Mouse (Mus musculus) thymus, adult 18-20 months (tissue): ENCODE results near the gene Rbfox3.

ENCODE experiments used
- DNase-seq, 2 experiments: peaks; one replicate each; pipeline ENCODE4 v3.0.0; 2022; ENCODE audit warnings: mixed read lengths in 2 of 2

Rbfox3 gene

GRCm38 (mm10) chr11:118911307-118912070, at the start of gene Rbfox3:
TSS of gene Rbfox3 (minus strand) at chr11:118911597.
- no peak for DNase-seq

GRCm38 (mm10) chr11:118960649-118961048, 49.3 kb upstream of the Rbfox3 start:
- DNase-seq = no peak

GRCm38 (mm10) chr11:118957070-118957471, 45.7 kb upstream of the Rbfox3 start:
- no peak for DNase-seq

- DNase-seq = no peak
These were observed 43.6 kb upstream of the Rbfox3 start for GRCm38 (mm10) chr11:118955016-118955415.

GRCm38 (mm10) chr11:118945868-118946267, 34.5 kb upstream of the Rbfox3 start:
- no peak for DNase-seq

- DNase-seq = no peak
These were observed 29.9 kb upstream of the Rbfox3 start for GRCm38 (mm10) chr11:118941268-118941667.

GRCm38 (mm10) chr11:118940539-118940938, 29.1 kb upstream of the Rbfox3 start:
- DNase-seq = no peak

GRCm38 (mm10) chr11:118939731-118940130, 28.3 kb upstream of the Rbfox3 start:
- DNase-seq = no peak

- no peak for DNase-seq
These were observed 23.5 kb upstream of the Rbfox3 start for GRCm38 (mm10) chr11:118934925-118935324.

GRCm38 (mm10) chr11:118927081-118927480, 15.7 kb upstream of the Rbfox3 start:
- DNase-seq = no peak

- no peak for DNase-seq
These were observed 10.5 kb upstream of the Rbfox3 start for GRCm38 (mm10) chr11:118921852-118922251.

GRCm38 (mm10) chr11:118916423-118917030, 5.1 kb upstream of the Rbfox3 start:
- no peak for DNase-seq

GRCm38 (mm10) chr11:118915888-118916287, 4.5 kb upstream of the Rbfox3 start:
- no peak for DNase-seq

- DNase-seq = no peak
These were observed 1.3 kb upstream of the Rbfox3 start for GRCm38 (mm10) chr11:118912686-118913085.

- no peak for DNase-seq
These were observed 641 bp downstream of the Rbfox3 start for GRCm38 (mm10) chr11:118910756-118911155.

GRCm38 (mm10) chr11:118909814-118910201, 1.6 kb downstream of the Rbfox3 start:
- no peak for DNase-seq

GRCm38 (mm10) chr11:118908981-118909813, 2.2 kb downstream of the Rbfox3 start:
- no peak for DNase-seq

GRCm38 (mm10) chr11:118908431-118908980, 2.9 kb downstream of the Rbfox3 start:
- DNase-seq = no peak

- DNase-seq = no peak
These were observed 3.7 kb downstream of the Rbfox3 start for GRCm38 (mm10) chr11:118907471-118908401.

GRCm38 (mm10) chr11:118906824-118907470, 4.5 kb downstream of the Rbfox3 start:
- no peak for DNase-seq

GRCm38 (mm10) chr11:118906131-118906823, 5.1 kb downstream of the Rbfox3 start:
- DNase-seq = no peak
